Mouse (Mus musculus) ES-E14 (cell line): Measurements from ENCODE around the gene Iqgap3.

Experiments
- HCFC1 ChIP-seq: IDR thresholded peaks from 2 replicates; pipeline ENCODE4 v1.6.1; 2012; ENCODE audit warnings: low read length, inconsistent platforms, borderline replicate concordance; ENCODE audit not compliant: insufficient read depth
- ZC3H11A ChIP-seq: IDR thresholded peaks from 2 replicates; pipeline ENCODE4 v1.6.1; 2012; ENCODE audit warnings: low read depth, mild to moderate bottlenecking, inconsistent platforms, low read length, borderline replicate concordance

DNA sequence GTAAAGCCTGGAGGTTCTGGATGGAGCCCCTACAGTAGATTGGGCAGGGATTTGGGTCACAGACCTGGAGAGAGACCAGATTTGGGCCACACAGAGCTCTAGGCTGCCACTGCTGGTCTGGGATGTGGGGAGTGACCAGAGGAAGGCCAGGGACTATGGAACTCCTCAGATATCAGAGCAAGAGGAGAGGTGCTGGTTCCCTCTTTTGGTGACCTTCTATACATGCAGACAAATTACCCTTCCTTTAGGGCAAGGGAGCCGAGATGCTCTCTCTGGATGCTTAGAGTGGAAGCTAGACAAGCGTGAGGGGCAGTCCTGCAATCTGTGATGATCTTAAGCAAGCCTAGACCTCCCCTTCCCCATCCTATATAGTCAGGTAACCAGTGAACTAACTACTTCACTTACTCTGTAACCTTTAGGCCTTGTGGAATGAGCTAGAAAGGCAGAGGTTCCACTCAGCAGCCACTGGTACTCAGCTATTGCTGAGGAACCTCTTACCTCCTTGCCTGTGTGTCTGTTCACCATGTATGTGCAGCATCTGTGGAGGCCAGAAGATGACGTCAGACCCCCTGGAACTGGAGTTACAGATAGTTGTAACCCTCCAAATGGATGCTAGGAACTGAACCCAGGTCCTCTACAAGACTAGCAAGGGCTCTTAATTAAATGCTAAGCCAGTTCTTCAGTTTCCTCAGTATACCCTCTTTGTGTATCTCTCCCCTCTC, 71.7 kb downstream of the Iqgap3 start:
- TF ChIP-seq ZC3H11A = no peak
- no peak for TF ChIP-seq HCFC1
